Mouse (Mus musculus): Measurements from ENCODE around the gene Sh3bp1.

Sh3bp1 gene

GRCm38 (mm10) chr15:78877810-78878390 lies 21.7 kb upstream of the Sh3bp1 start:
- peak in 1 of 2 experiments; percentile 39 for DNase-seq (ENCODE audit: low spot score in 2 of 2)

GRCm38 (mm10) chr15:78878792-78879516 lies 20.6 kb upstream of the Sh3bp1 start:
- peak in 1 of 2 experiments; percentile 24 for DNase-seq (ENCODE audit: low spot score in 2 of 2)

GRCm38 (mm10) chr15:78880432-78880831 lies 19.1 kb upstream of the Sh3bp1 start:
- no peak for DNase-seq (ENCODE audit: low spot score in 2 of 2)

- no peak for DNase-seq (ENCODE audit: low spot score in 2 of 2)
Measured at GRCm38 (mm10) chr15:78881828-78882227, 17.7 kb upstream of the Sh3bp1 start.

GRCm38 (mm10) chr15:78889401-78889853 lies 10.1 kb upstream of the Sh3bp1 start:
- DNase-seq (ENCODE audit: low spot score in 2 of 2), result no peak

GRCm38 (mm10) chr15:78892440-78892839 lies 7.1 kb upstream of the Sh3bp1 start:
- no peak for DNase-seq (ENCODE audit: low spot score in 2 of 2)

GRCm38 (mm10) chr15:78894726-78895125 lies 4.8 kb upstream of the Sh3bp1 start:
- DNase-seq (ENCODE audit: low spot score in 2 of 2), result no peak

- DNase-seq (ENCODE audit: low spot score in 2 of 2), result no peak
Measured at GRCm38 (mm10) chr15:78895741-78896140, 3.8 kb upstream of the Sh3bp1 start.

- DNase-seq (ENCODE audit: low spot score in 2 of 2), result no peak
Measured at GRCm38 (mm10) chr15:78896149-78896548, 3.4 kb upstream of the Sh3bp1 start.

- no peak for DNase-seq (ENCODE audit: low spot score in 2 of 2)
Measured at GRCm38 (mm10) chr15:78897488-78897887, 2.1 kb upstream of the Sh3bp1 start.

GRCm38 (mm10) chr15:78898507-78899001 lies 1.0 kb upstream of the Sh3bp1 start:
- no peak for DNase-seq (ENCODE audit: low spot score in 2 of 2)

GRCm38 (mm10) chr15:78899409-78899739 lies 194 bp upstream of the Sh3bp1 start, which contains the start of gene Gm49510:
Gm49510 (plus strand) TSS chr15:78899667.
- no peak for DNase-seq (ENCODE audit: low spot score in 2 of 2)

GRCm38 (mm10) chr15:78900585-78901421 lies 1.2 kb downstream of the Sh3bp1 start:
- no peak for DNase-seq (ENCODE audit: low spot score in 2 of 2)

- no peak for DNase-seq (ENCODE audit: low spot score in 2 of 2)
Measured at GRCm38 (mm10) chr15:78901422-78901789, 1.8 kb downstream of the Sh3bp1 start.

- peak; percentile 79 to 88 for DNase-seq (ENCODE audit: low spot score in 2 of 2)
Measured at GRCm38 (mm10) chr15:78903243-78903642, 3.7 kb downstream of the Sh3bp1 start.

GRCm38 (mm10) chr15:78908399-78908798 lies 8.8 kb downstream of the Sh3bp1 start:
- DNase-seq (ENCODE audit: low spot score in 2 of 2), result no peak

- DNase-seq (ENCODE audit: low spot score in 2 of 2), result no peak
Measured at GRCm38 (mm10) chr15:78908982-78909381, 9.4 kb downstream of the Sh3bp1 start.

- peak in 1 of 2 experiments; percentile 71 for DNase-seq (ENCODE audit: low spot score in 2 of 2)
Measured at GRCm38 (mm10) chr15:78912040-78912439, 12.5 kb downstream of the Sh3bp1 start.

GRCm38 (mm10) chr15:78913632-78914090 lies 14.1 kb downstream of the Sh3bp1 start, which contains the start of gene Pdxp:
Pdxp (plus strand) TSS chr15:78913919.
- peak; percentile 99 for DNase-seq (ENCODE audit: low spot score in 2 of 2)

GRCm38 (mm10) chr15:78914091-78914822 lies 14.7 kb downstream of the Sh3bp1 start:
- peak; percentile 78 to 84 for DNase-seq (ENCODE audit: low spot score in 2 of 2)

Data from right cerebral cortex, postnatal 10 days (tissue).